Mouse (Mus musculus): ENCODE measurements around the gene H2-DMb2. TPM values are rescaled to one million over a fixed set of nuclear protein-coding genes. Genes with fewer than 3 reads are reported as not detected.

The H2-DMb2 gene
- polyA plus RNA-seq, 1 experiment from 2014 or later, result 0.15 TPM

DNA sequence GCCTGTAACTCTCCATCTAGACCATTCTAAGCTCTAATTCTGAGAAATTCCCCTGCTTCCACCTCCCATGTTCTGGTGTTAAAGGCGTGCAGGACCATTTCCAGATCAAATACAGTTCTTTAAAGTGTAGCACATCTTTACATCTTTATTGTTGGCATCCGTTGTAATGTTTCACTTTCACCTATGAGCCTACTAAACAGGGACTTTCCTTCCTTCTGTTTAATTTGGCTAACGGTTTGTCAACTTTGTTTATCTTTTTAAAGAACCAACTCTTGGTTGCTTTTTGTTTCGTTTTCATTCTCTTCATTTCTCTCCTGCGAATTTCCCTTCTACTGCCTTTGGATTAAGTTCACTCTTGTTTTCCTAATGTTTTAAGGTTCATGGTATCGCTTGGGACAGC lies 40.3 kb upstream of the H2-DMb2 start:
- no peak overlapping the region for H3K4me3 ChIP-seq (ENCODE audit: low read depth, low read length)
- H3K4me2 ChIP-seq (ENCODE audit: low read length), result no peak overlapping the region
- no peaks in the 10 kb centered on the region for H3K27me3 ChIP-seq (replicated peaks; ENCODE audit: control insufficient read depth, insufficient read depth, low read length)
- DNase-seq (ENCODE audit: low spot score) (no peak), ATAC-seq (replicated peaks; ENCODE audit: low FRiP score, low TSS enrichment, low read depth) (no peak)
- 0 out of 2 replicates have a peak, but pooled peaks cover 7% of the 10 kb centered on the region for H3K4me1 ChIP-seq (replicated peaks; ENCODE audit: control insufficient read depth, insufficient read depth, low read length)
- H3K27ac ChIP-seq (ENCODE audit: low read depth), result no peak overlapping the region
- no peaks in the 10 kb centered on the region for H3K9me3 ChIP-seq (ENCODE audit: control insufficient read depth, low read length)
- H3K36me3 ChIP-seq (ENCODE audit: control insufficient read depth, insufficient read depth, low read length), result no peaks in the 10 kb centered on the region
- H3K9ac ChIP-seq (ENCODE audit: low read length), result no peak overlapping the region
- WGBS, result 67% methylated on average over 6 of the region's 6 CpGs

DNA sequence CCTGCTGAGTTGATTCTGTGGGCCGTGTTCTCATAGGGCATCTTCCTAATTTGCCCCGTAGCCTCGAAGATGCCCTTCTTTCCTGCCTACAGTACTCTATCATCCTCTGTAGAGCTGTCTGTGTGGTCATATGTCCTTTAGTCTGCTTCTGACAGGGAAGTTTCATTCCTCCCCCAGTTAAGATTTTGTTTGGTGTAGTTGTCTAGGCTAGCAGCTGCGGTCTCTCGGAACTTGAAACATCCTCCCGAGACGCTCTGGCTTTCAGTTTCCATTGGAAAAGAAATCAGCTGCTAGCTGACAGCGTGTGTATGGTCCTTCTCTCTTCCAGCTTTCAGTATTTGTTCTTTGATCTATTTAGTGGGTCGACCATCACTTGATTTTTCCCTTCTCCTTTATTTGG lies 38.3 kb upstream of the H2-DMb2 start:
- WGBS, result 71% methylated on average over 9 of the region's 9 CpGs
- no peaks in the 10 kb centered on the region for H3K9me3 ChIP-seq (ENCODE audit: control insufficient read depth, low read length)
- H3K4me2 ChIP-seq (ENCODE audit: low read length), result no peak overlapping the region
- H3K36me3 ChIP-seq (ENCODE audit: control insufficient read depth, insufficient read depth, low read length), result peaks cover 9% of the 10 kb centered on the region; the same call in 1 of the 2 replicates
- H3K27me3 ChIP-seq (replicated peaks; ENCODE audit: control insufficient read depth, insufficient read depth, low read length), result no peaks in the 10 kb centered on the region
- no peak overlapping the region for H3K9ac ChIP-seq (ENCODE audit: low read length)
- 0 out of 2 replicates have a peak, but pooled peaks cover under 1% of the 10 kb centered on the region for H3K4me1 ChIP-seq (replicated peaks; ENCODE audit: control insufficient read depth, insufficient read depth, low read length)
- no peak for DNase-seq (ENCODE audit: low spot score)
- H3K27ac ChIP-seq (ENCODE audit: low read depth), result no peak overlapping the region
- no peak overlapping the region for H3K4me3 ChIP-seq (ENCODE audit: low read depth, low read length)
- ATAC-seq (replicated peaks; ENCODE audit: low FRiP score, low TSS enrichment, low read depth), result no peak

DNA sequence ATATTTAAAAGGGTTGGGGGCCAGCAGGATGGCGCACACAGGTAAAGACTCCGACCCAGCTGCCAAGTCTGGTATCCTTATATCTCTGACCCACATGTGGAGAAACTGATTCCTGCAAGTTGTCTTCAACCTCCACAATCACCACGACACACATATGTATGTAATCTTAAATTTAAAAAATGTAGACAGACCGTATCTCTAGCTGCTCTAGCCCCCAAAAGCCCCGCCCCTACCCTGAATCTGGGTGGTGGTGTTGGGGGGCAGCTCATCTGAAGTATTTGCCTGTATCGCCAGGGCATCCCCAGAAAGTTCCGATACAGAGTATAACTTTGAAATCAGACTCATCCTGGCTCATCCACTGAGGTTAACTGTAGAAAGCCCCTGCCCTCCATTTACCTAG lies 36.6 kb upstream of the H2-DMb2 start:
- H3K9ac ChIP-seq (ENCODE audit: low read length), result no peak overlapping the region
- H3K4me1 ChIP-seq (replicated peaks; ENCODE audit: control insufficient read depth, insufficient read depth, low read length), result no peaks in the 10 kb centered on the region
- H3K4me2 ChIP-seq (ENCODE audit: low read length), result no peak overlapping the region
- DNase-seq (ENCODE audit: low spot score) (no peak), ATAC-seq (replicated peaks; ENCODE audit: low FRiP score, low TSS enrichment, low read depth) (no peak)
- H3K27ac ChIP-seq (ENCODE audit: low read depth), result no peak overlapping the region
- peaks cover 26% of the 10 kb centered on the region for H3K36me3 ChIP-seq (ENCODE audit: control insufficient read depth, insufficient read depth, low read length)
- no peaks in the 10 kb centered on the region for H3K27me3 ChIP-seq (replicated peaks; ENCODE audit: control insufficient read depth, insufficient read depth, low read length)
- H3K4me3 ChIP-seq (ENCODE audit: low read depth, low read length), result no peak overlapping the region
- WGBS, result 93% methylated on average over 7 of the region's 7 CpGs
- no peaks in the 10 kb centered on the region for H3K9me3 ChIP-seq (ENCODE audit: control insufficient read depth, low read length)

DNA sequence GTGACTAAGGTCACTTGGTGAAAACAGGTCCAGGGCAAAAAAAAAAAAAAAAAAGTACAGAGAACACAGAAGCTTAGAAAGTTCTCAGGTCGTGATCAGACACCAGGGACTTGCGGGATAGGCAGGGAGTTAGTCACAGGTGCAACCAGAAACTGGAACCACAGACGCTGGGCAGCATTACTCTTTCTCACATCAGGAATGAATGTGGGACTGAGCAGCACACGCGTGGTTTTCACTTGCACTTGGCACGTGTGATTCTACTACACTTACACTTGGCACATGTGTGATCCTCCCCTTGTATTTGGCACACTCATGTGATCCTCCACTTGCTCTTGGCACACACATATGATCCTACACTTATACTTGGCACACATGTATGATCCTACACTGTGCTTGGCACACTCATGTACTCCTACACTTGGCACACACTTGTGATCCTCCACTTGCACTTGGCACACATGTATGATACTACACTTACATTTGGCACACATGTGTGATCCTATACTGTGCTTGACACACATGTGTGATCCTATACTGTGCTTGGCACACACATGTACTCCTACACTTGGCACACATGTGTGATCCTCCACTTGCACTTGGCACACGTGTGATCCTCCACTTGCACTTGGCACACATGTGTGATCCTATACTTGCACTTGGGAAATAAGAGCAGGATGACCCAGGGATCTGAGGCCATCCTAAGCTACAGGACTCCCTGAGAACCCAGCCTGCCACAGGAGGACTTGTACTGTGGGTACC lies 35.8 kb upstream of the H2-DMb2 start:
- H3K9me3 ChIP-seq (ENCODE audit: control insufficient read depth, low read length), result no peaks in the 10 kb centered on the region
- no peak overlapping the region for H3K27ac ChIP-seq (ENCODE audit: low read depth)
- no peak overlapping the region for H3K4me3 ChIP-seq (ENCODE audit: low read depth, low read length)
- no peaks in the 10 kb centered on the region for H3K27me3 ChIP-seq (replicated peaks; ENCODE audit: control insufficient read depth, insufficient read depth, low read length)
- H3K9ac ChIP-seq (ENCODE audit: low read length), result no peak overlapping the region
- peaks cover 33% of the 10 kb centered on the region for H3K36me3 ChIP-seq (ENCODE audit: control insufficient read depth, insufficient read depth, low read length)
- DNase-seq (ENCODE audit: low spot score) (no peak), ATAC-seq (replicated peaks; ENCODE audit: low FRiP score, low TSS enrichment, low read depth) (no peak; the same call in 1 of the 2 replicates)
- no peak overlapping the region for H3K4me2 ChIP-seq (ENCODE audit: low read length)
- 84% methylated on average over 7 of the region's 7 CpGs for WGBS
- no peaks in the 10 kb centered on the region for H3K4me1 ChIP-seq (replicated peaks; ENCODE audit: control insufficient read depth, insufficient read depth, low read length)

DNA sequence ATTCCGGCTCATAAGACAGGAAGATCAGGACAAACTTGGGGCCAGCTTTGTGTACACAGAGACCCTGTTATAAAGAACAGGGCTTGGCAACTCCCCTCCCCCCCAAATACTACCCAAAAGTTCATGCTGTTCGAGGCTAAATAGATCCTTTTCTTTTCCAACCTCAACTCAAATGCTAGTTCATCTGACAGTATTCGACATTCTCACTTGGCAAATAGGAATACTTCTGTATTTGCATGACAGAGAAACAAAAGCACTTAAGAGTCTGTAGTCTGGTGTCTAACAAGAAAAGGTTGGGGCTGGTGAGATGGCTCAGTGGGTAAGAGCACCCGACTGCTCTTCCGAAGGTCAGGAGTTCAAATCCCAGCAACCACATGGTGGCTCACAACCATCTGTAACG lies 34.6 kb upstream of the H2-DMb2 start:
- H3K9ac ChIP-seq (ENCODE audit: low read length), result no peak overlapping the region
- WGBS, result 81% methylated on average over 5 of the region's 6 CpGs
- no peaks in the 10 kb centered on the region for H3K27me3 ChIP-seq (replicated peaks; ENCODE audit: control insufficient read depth, insufficient read depth, low read length)
- DNase-seq (ENCODE audit: low spot score) (no peak), ATAC-seq (replicated peaks; ENCODE audit: low FRiP score, low TSS enrichment, low read depth) (no peak)
- H3K4me2 ChIP-seq (ENCODE audit: low read length), result no peak overlapping the region
- no peaks in the 10 kb centered on the region for H3K4me1 ChIP-seq (replicated peaks; ENCODE audit: control insufficient read depth, insufficient read depth, low read length)
- H3K4me3 ChIP-seq (ENCODE audit: low read depth, low read length), result no peak overlapping the region
- H3K27ac ChIP-seq (ENCODE audit: low read depth), result no peak overlapping the region
- H3K36me3 ChIP-seq (ENCODE audit: control insufficient read depth, insufficient read depth, low read length), result peaks cover 45% of the 10 kb centered on the region
- no peaks in the 10 kb centered on the region for H3K9me3 ChIP-seq (ENCODE audit: control insufficient read depth, low read length)

DNA sequence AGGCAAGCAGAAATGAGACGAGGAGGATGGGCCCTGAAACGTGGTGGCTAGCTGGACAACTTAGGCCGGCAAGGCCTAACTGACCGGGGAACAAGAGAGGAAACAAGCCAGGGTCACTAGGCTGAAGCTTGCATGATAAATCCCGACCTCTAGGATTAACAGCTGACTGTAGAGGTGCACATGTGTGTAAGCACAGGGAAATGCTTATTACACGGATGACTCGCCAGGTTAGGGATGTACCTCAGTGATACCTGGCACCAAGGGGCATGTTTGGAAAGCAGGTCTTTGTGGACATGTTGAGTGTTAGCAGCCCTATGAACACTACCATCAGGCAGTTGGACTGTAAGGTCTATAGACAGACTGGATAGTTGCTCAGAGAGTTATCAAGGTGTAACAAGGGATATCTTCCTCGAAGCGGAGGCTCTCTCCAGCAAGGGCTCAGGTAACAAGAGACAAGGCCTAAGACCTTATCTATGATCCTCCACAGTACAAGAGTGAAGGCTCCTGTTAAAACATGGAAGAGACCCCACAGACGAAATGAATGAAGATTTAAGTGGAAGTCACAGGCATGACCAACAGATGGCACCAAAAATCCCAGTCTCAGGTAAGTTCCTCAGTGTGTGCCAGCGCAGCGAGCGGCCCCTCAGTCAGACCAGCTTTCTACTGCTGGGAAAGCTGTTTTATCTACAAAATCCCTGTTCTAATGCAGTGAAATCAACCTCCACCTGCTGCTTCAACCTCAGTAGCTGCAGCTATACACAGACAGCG lies 33.9 kb upstream of the H2-DMb2 start:
- Histone ChIP-seq H3K9ac (ENCODE audit: low read length) (no peak overlapping the region), H3K4me1 (replicated peaks; ENCODE audit: control insufficient read depth, insufficient read depth, low read length) (no peaks in the 10 kb centered on the region), H3K27me3 (replicated peaks; ENCODE audit: control insufficient read depth, insufficient read depth, low read length) (no peaks in the 10 kb centered on the region), H3K27ac (ENCODE audit: low read depth) (no peak overlapping the region), H3K4me2 (ENCODE audit: low read length) (no peak overlapping the region), H3K9me3 (ENCODE audit: control insufficient read depth, low read length) (no peaks in the 10 kb centered on the region), H3K4me3 (ENCODE audit: low read depth, low read length) (no peak overlapping the region), H3K36me3 (ENCODE audit: control insufficient read depth, insufficient read depth, low read length) (peaks cover 53% of the 10 kb centered on the region)
- DNase-seq (ENCODE audit: low spot score) (no peak), ATAC-seq (replicated peaks; ENCODE audit: low FRiP score, low TSS enrichment, low read depth) (peak; percentile 20; the same call in 1 of the 2 replicates)
- WGBS, result 75% methylated on average over 14 of the region's 14 CpGs

DNA sequence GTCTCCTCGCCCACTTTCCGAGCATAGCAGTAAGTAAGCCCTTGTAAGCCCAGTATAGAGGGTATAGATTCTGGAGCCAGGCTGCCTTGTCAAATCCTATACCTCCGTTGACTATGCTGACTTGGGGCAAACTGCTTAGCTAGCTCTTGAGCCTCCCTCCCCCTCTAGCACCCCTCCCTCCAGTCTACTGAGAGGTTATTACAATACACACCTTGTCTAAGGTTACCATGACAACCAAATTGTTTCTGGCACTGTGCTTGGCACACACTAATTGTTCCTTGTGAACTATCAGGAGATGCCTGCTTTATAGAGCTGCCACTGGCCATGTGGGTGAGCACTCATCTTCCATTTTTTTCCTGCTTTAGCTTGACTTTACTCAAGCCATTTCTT lies 33.3 kb upstream of the H2-DMb2 start:
- DNase-seq (ENCODE audit: low spot score), result no peak
- no peak overlapping the region for H3K27ac ChIP-seq (ENCODE audit: low read depth)
- WGBS, result 66% methylated on average over 3 of the region's 3 CpGs

DNA sequence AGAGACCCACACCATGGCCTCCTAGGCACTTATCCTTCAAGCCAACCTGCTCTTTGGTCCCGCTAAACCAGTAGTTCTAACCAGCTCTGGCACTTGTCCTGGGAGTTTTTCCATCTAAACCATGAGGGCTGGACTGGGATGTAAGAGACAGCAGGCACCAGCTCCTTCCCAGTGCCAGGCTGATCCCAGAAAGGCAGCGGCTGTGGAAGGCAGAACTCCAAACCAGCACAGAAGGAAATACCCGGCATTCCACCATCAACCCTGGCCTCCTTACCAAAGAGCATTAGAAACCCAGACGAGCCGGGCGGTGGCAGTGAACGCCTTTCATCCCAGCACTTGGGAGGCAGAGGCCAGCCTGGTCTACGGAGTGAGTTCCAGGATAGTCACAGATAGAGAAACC lies 32.8 kb upstream of the H2-DMb2 start:
- 71% methylated on average over 8 of the region's 8 CpGs for WGBS
- peaks cover 64% of the 10 kb centered on the region for H3K36me3 ChIP-seq (ENCODE audit: control insufficient read depth, insufficient read depth, low read length)
- H3K4me3 ChIP-seq (ENCODE audit: low read depth, low read length), result no peak overlapping the region
- 0 out of 2 replicates have a peak, but pooled peaks cover 2% of the 10 kb centered on the region for H3K4me1 ChIP-seq (replicated peaks; ENCODE audit: control insufficient read depth, insufficient read depth, low read length)
- DNase-seq (ENCODE audit: low spot score) (no peak), ATAC-seq (replicated peaks; ENCODE audit: low FRiP score, low TSS enrichment, low read depth) (no peak)
- no peak overlapping the region for H3K9ac ChIP-seq (ENCODE audit: low read length)
- no peak overlapping the region for H3K27ac ChIP-seq (ENCODE audit: low read depth)
- no peaks in the 10 kb centered on the region for H3K9me3 ChIP-seq (ENCODE audit: control insufficient read depth, low read length)
- no peak overlapping the region for H3K4me2 ChIP-seq (ENCODE audit: low read length)
- H3K27me3 ChIP-seq (replicated peaks; ENCODE audit: control insufficient read depth, insufficient read depth, low read length), result no peaks in the 10 kb centered on the region

More for the DNA sequence above, 33.3 kb upstream of the H2-DMb2 start:
- no peaks in the 10 kb centered on the region for H3K4me1 ChIP-seq (replicated peaks; ENCODE audit: control insufficient read depth, insufficient read depth, low read length)
- no peaks in the 10 kb centered on the region for H3K9me3 ChIP-seq (ENCODE audit: control insufficient read depth, low read length)
- no peak overlapping the region for H3K4me2 ChIP-seq (ENCODE audit: low read length)
- ATAC-seq (replicated peaks; ENCODE audit: low FRiP score, low TSS enrichment, low read depth), result peak; percentile 16; the same call in 1 of the 2 replicates
- H3K36me3 ChIP-seq (ENCODE audit: control insufficient read depth, insufficient read depth, low read length), result peaks cover 58% of the 10 kb centered on the region
- no peak overlapping the region for H3K9ac ChIP-seq (ENCODE audit: low read length)
- no peaks in the 10 kb centered on the region for H3K27me3 ChIP-seq (replicated peaks; ENCODE audit: control insufficient read depth, insufficient read depth, low read length)
- no peak overlapping the region for H3K4me3 ChIP-seq (ENCODE audit: low read depth, low read length)
